Mouse (Mus musculus) liver, adult 2 months (tissue): ENCODE measurements around the gene 1110008P14Rik. TPM values are rescaled to one million over a fixed set of nuclear protein-coding genes. Genes with fewer than 3 reads are reported as not detected.

Source experiments
- DNase-seq: peaks from one replicate; pipeline ENCODE4 v3.0.0-alpha.2; 2011; ENCODE audit warnings: low read depth, low spot score; ENCODE audit errors: extremely low read depth
- H3K27ac ChIP-seq: fragments of 200-500 bp; replicated peaks from 2 replicates; pipeline ENCODE4 v1.5.1; 2012; ENCODE audit warnings: low read depth, mild to moderate bottlenecking, control low read depth, inconsistent platforms, low read length; ENCODE audit not compliant: insufficient read depth
- H3K27me3 ChIP-seq: fragments of 200-500 bp; 2 replicates; pipeline ENCODE4 v1.6.1; 2012; ENCODE audit warnings: mild to moderate bottlenecking, moderate library complexity, low read length, inconsistent platforms; ENCODE audit not compliant: control insufficient read depth, insufficient read depth
- H3K36me3 ChIP-seq: fragments of 200-500 bp; 2 replicates; pipeline ENCODE4 v1.6.1; 2012; ENCODE audit warnings: low read length, inconsistent platforms; ENCODE audit not compliant: control insufficient read depth, insufficient read depth
- H3K4me1 ChIP-seq: fragments of 200-500 bp; 2 replicates; pipeline ENCODE4 v1.6.1; 2011; ENCODE audit warnings: low read length; ENCODE audit not compliant: control insufficient read depth, insufficient read depth
- H3K4me3 ChIP-seq: fragments of 200-500 bp; 2 replicates; pipeline ENCODE4 v1.5.1; 2011; ENCODE audit warnings: low read depth, mild to moderate bottlenecking, control low read depth, low read length, moderate library complexity; ENCODE audit not compliant: insufficient read depth
- H3K79me2 ChIP-seq: fragments of 200-500 bp; 2 replicates; pipeline ENCODE4 v1.6.1; 2012; ENCODE audit warnings: inconsistent platforms, mild to moderate bottlenecking, low read length, moderate library complexity; ENCODE audit not compliant: control insufficient read depth, insufficient read depth
- H3K9ac ChIP-seq: fragments of 200-500 bp; 2 replicates; pipeline ENCODE4 v1.6.1; 2012; ENCODE audit warnings: low read depth, mild to moderate bottlenecking, control low read depth, inconsistent platforms, low read length
- CTCF ChIP-seq: fragments of 200-500 bp; IDR thresholded peaks from 2 replicates; pipeline ENCODE4 v1.5.1; 2011; ENCODE audit warnings: low read depth, low read length, control low read depth
- POLR2A ChIP-seq: fragments of 200-500 bp; IDR thresholded peaks from 2 replicates; pipeline ENCODE4 v1.6.1; 2011; ENCODE audit warnings: low read length, control low read depth; ENCODE audit not compliant: insufficient read depth; ENCODE audit errors: extremely low read depth
- WGBS: fragments of 180-500 bp; shearing (Covaris S2); methylation state at CpG from one replicate; pipeline ENCODE4 v1.1.7; 2018; 5-methylcytosine and 5-hydroxymethylcytosine counted together
- polyA plus RNA-seq: library from polyadenylated mRNA; depleted of rRNA; stranded (reverse); fragments of >200 nt; gene quantifications from 2 replicates; pipeline ENCODE4 v1.2.3, GENCODE M21; 2012; rRNA removed
- total RNA-seq: library from RNA; depleted of rRNA; stranded (reverse); fragments of >200 nt; gene quantifications from 2 replicates; pipeline ENCODE4 v1.2.3, GENCODE M21; 2014; rRNA removed

The 1110008P14Rik gene
- total RNA-seq, result 25.8 and 32.5 TPM in 2 replicates
- polyA plus RNA-seq, result 103 and 144 TPM in 2 replicates

DNA sequence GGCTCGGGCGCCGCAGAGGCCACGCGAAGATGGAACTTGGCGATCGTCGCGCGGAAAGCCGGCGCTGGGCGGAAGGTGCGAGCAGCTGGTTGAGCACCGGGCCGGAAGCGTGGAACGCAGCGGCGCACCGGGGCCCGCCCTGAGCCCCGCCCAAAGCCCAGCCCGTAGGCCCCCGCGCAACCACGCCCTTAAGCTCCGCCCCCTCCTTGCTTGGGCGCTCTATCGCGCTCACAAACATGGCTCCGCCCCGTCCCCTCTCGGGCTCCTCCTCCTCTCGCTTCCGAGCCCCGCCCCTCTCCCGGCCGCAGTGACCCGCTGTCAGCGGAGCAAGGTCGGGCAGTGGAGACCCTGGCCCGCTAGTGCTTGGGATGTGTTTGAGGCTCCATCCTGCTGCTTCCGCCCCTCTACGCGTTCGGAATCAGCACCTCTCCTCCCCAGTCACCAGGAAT is at the start of gene 1110008P14Rik:
1110008P14Rik (minus strand) TSS at position 164 of the 449 bp plus-strand sequence.
- under 1% methylated on average over 47 of the region's 47 CpGs for WGBS
- Histone ChIP-seq H3K79me2 (no peaks in the 10 kb centered on the region), H3K4me3 (peak within 1 kb of the TSS; percentile 83), H3K36me3 (no peaks in the 10 kb centered on the region), H3K27me3 (no peaks in the 10 kb centered on the region), H3K4me1 (peaks cover 2% of the 10 kb centered on the region; the same call in 1 of the 2 replicates), H3K9ac (peak within 1 kb of the TSS; percentile 82), H3K27ac (no peak within 1 kb of the TSS)
- TF ChIP-seq CTCF (no peak), POLR2A (no peak)
- peak; percentile 79 for DNase-seq

GRCm38 (mm10) chr2:32430701-32431676 is 49.3 kb upstream of the 1110008P14Rik start:
- H3K36me3 ChIP-seq, result no peaks in the 10 kb centered on the region
- no peaks in the 10 kb centered on the region for H3K27me3 ChIP-seq
- WGBS, result 72% methylated on average over 18 of the region's 18 CpGs
- no peak for DNase-seq
- H3K79me2 ChIP-seq, result peaks cover 28% of the 10 kb centered on the region; the same call in 1 of the 2 replicates
- no peak overlapping the region for H3K4me3 ChIP-seq
- no peak overlapping the region for H3K27ac ChIP-seq
- no peak overlapping the region for H3K9ac ChIP-seq
- H3K4me1 ChIP-seq, result peaks cover 4% of the 10 kb centered on the region; the same call in 1 of the 2 replicates
- no peak for TF ChIP-seq POLR2A
- no peak for TF ChIP-seq CTCF

- TF ChIP-seq CTCF (no peak), POLR2A (no peak)
- Histone ChIP-seq H3K9ac (no peak overlapping the region), H3K79me2 (peaks cover 28% of the 10 kb centered on the region; the same call in 1 of the 2 replicates), H3K4me3 (no peak overlapping the region), H3K27ac (no peak overlapping the region), H3K27me3 (no peaks in the 10 kb centered on the region), H3K4me1 (peaks cover 16% of the 10 kb centered on the region), H3K36me3 (no peaks in the 10 kb centered on the region)
- no peak for DNase-seq
- 65% methylated on average over 4 of the region's 4 CpGs for WGBS
Measured at GRCm38 (mm10) chr2:32429215-32429891, 47.6 kb upstream of the 1110008P14Rik start.

- DNase-seq, result no peak
- H3K27me3 ChIP-seq, result no peaks in the 10 kb centered on the region
- H3K36me3 ChIP-seq, result no peaks in the 10 kb centered on the region
- H3K27ac ChIP-seq, result no peak overlapping the region
- no peak overlapping the region for H3K9ac ChIP-seq
- peaks cover 17% of the 10 kb centered on the region for H3K4me1 ChIP-seq
- peaks cover 25% of the 10 kb centered on the region for H3K79me2 ChIP-seq
- H3K4me3 ChIP-seq, result no peak overlapping the region
- TF ChIP-seq POLR2A (no peak), CTCF (no peak)
- WGBS, result 68% methylated on average over 8 of the region's 8 CpGs
Measured at GRCm38 (mm10) chr2:32428262-32428722, 46.6 kb upstream of the 1110008P14Rik start.

- WGBS, result 29% methylated on average over 5 of the region's 5 CpGs
- Histone ChIP-seq H3K36me3 (no peaks in the 10 kb centered on the region), H3K4me3 (no peak overlapping the region), H3K27me3 (no peaks in the 10 kb centered on the region), H3K4me1 (peaks cover 17% of the 10 kb centered on the region), H3K27ac (no peak overlapping the region), H3K9ac (no peak overlapping the region), H3K79me2 (peaks cover 22% of the 10 kb centered on the region)
- TF ChIP-seq CTCF, result no peak
- no peak for TF ChIP-seq POLR2A
- DNase-seq, result no peak
Measured at GRCm38 (mm10) chr2:32427720-32428119, 46.0 kb upstream of the 1110008P14Rik start.
